Mouse (Mus musculus): ENCODE measurements around the gene Gm21761. TPM values are rescaled to one million over a fixed set of nuclear protein-coding genes. Genes with fewer than 3 reads are reported as not detected.
"Not testable (repeated sequence)": the region's sequence is repeated elsewhere in the genome, so short reads cannot be mapped to it uniquely, and the experiment has no call there.

The Gm21761 gene
- 0.46 TPM for polyA plus RNA-seq (2012; fragmentation: generic; extraction: Trizol)
- long read RNA-seq, experiment 1, result 0 reads
- long read RNA-seq, experiment 2, result 0 reads

- H3K27me3 ChIP-seq (ENCODE audit: control insufficient read depth, insufficient read depth, insufficient read length); H3K36me3 ChIP-seq (ENCODE audit: control insufficient read depth, insufficient read depth); H3K79me3 ChIP-seq (ENCODE audit: low read depth); H3K4me3 ChIP-seq (ENCODE audit: insufficient read depth, poor library complexity, severe bottlenecking); H3K79me2 ChIP-seq (ENCODE audit: control insufficient read depth, insufficient read depth); H3ac ChIP-seq (ENCODE audit: control insufficient read depth, insufficient read length, low read depth): not testable (repeated sequence)
Measured at GRCm38 (mm10) chr13:119929172-119929571, at the start of gene Gm21761. Gene Gm21761 (minus strand): TSS chr13:119929272.

DNA sequence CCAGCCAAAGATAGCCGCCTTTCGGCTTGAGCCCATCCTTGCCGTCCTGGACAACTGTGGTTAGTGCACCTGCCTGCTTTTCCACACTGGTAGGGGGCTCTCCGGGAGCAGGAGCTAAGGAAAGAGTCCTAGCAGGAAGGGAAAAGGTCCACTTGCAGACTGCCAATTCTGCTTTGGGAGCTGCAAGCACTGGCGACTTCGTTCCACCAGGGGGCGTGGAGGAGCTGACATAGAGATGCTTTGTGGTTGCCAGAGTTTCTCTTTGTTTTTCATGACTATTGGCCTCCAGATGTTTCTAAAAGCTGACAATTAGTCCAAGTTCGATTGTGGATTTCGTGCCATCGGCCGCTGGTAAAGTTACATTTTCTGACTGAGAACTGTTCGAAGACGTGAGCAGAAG is 40.1 kb upstream of the Gm21761 start:
- not testable (repeated sequence) for H3K36me3 ChIP-seq (ENCODE audit: control insufficient read depth, insufficient read depth); H3K79me3 ChIP-seq (ENCODE audit: low read depth); H3K27me3 ChIP-seq (ENCODE audit: control insufficient read depth, insufficient read depth, insufficient read length); H3K79me2 ChIP-seq (ENCODE audit: control insufficient read depth, insufficient read depth); H3ac ChIP-seq (ENCODE audit: control insufficient read depth, insufficient read length, low read depth); H3K4me3 ChIP-seq (ENCODE audit: insufficient read depth, poor library complexity, severe bottlenecking)

DNA sequence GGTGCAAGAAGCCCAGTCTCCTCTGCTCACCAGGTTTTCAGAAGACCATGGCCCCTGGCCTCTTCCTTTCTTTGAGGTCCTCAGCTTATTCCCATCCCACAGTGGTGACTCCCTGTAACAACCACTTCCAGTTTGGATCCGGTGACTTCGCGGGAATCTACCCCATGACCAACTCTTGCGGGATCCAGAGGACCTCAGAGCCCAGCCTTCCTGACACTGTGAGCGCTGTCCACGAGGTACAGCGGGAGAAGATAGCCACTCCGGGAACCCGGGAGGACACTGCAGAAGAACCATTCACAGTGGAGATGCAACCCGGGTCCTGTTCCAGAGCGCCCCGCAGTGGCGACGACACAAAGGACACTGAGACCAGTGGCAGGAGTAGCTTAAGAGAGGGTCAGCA is 39.1 kb upstream of the Gm21761 start:
- H3K36me3 ChIP-seq (ENCODE audit: control insufficient read depth, insufficient read depth); H3K4me3 ChIP-seq (ENCODE audit: insufficient read depth, poor library complexity, severe bottlenecking); H3K27me3 ChIP-seq (ENCODE audit: control insufficient read depth, insufficient read depth, insufficient read length); H3ac ChIP-seq (ENCODE audit: control insufficient read depth, insufficient read length, low read depth); H3K79me3 ChIP-seq (ENCODE audit: low read depth); H3K79me2 ChIP-seq (ENCODE audit: control insufficient read depth, insufficient read depth): not testable (repeated sequence)

- not testable (repeated sequence) for H3K4me3 ChIP-seq (ENCODE audit: insufficient read depth, poor library complexity, severe bottlenecking); H3K27me3 ChIP-seq (ENCODE audit: control insufficient read depth, insufficient read depth, insufficient read length); H3ac ChIP-seq (ENCODE audit: control insufficient read depth, insufficient read length, low read depth); H3K79me2 ChIP-seq (ENCODE audit: control insufficient read depth, insufficient read depth); H3K36me3 ChIP-seq (ENCODE audit: control insufficient read depth, insufficient read depth); H3K79me3 ChIP-seq (ENCODE audit: low read depth)
Measured at GRCm38 (mm10) chr13:119965968-119966367, 36.9 kb upstream of the Gm21761 start.

DNA sequence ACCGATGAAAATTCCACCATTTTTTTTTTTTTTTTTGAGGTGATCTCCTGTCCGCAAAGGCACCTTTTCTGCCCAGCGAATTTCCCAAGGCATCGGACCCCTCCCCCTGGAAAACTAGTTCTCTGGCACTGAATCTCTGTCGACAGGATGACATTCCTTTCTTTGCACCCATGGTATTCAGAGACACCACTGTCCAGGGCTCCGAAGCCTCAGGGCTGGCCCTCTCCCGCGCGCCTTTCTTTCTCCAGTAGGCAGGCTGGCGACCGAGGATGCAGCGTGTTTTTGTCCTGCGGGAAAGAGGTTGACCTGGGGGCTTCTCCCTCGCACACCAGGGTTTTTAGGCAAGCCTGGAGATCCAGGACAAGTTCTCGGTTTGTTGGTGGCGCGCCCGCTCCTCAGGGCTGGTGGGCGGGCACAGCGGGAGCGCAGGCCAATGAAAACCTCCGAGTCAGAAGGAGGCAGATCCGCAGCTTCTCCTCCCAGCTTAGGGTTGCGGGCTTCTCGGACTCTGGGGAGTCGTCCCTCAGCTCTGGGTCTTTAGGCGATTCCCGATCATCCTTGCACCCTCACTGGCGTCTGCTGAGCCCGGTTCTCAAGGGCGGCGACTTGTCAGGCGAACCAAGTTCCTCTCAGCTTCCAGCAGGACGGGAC is 36.4 kb upstream of the Gm21761 start:
- H3K27me3 ChIP-seq (ENCODE audit: control insufficient read depth, insufficient read depth, insufficient read length); H3K36me3 ChIP-seq (ENCODE audit: control insufficient read depth, insufficient read depth); H3ac ChIP-seq (ENCODE audit: control insufficient read depth, insufficient read length, low read depth); H3K4me3 ChIP-seq (ENCODE audit: insufficient read depth, poor library complexity, severe bottlenecking); H3K79me3 ChIP-seq (ENCODE audit: low read depth); H3K79me2 ChIP-seq (ENCODE audit: control insufficient read depth, insufficient read depth): not testable (repeated sequence)

DNA sequence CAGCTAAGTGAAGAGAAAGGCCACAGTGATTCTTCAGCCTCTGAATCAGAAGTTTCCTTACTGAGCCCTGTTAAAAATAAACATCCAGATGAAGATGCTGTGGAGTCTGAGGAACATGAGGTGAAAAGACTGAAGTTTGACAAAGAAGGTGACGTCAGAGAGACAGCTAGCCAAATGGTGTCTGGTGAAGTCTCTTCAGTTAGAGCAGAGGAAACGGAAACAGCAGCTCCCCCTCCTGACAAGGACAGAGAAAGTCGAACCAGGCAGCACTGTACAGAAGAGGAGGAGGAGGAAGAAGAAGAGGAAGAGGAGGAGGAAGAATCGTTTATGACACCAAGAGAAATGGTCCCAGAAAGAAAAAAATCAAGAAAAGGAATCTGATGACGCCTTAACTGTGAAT is 33.8 kb upstream of the Gm21761 start:
- not testable (repeated sequence) for H3K36me3 ChIP-seq (ENCODE audit: control insufficient read depth, insufficient read depth); H3K27me3 ChIP-seq (ENCODE audit: control insufficient read depth, insufficient read depth, insufficient read length); H3K79me3 ChIP-seq (ENCODE audit: low read depth); H3K79me2 ChIP-seq (ENCODE audit: control insufficient read depth, insufficient read depth); H3ac ChIP-seq (ENCODE audit: control insufficient read depth, insufficient read length, low read depth); H3K4me3 ChIP-seq (ENCODE audit: insufficient read depth, poor library complexity, severe bottlenecking)

GRCm38 (mm10) chr13:119955567-119955966 is 26.5 kb upstream of the Gm21761 start:
- not testable (repeated sequence) for H3K36me3 ChIP-seq (ENCODE audit: control insufficient read depth, insufficient read depth); H3K79me3 ChIP-seq (ENCODE audit: low read depth); H3K4me3 ChIP-seq (ENCODE audit: insufficient read depth, poor library complexity, severe bottlenecking); H3K79me2 ChIP-seq (ENCODE audit: control insufficient read depth, insufficient read depth); H3ac ChIP-seq (ENCODE audit: control insufficient read depth, insufficient read length, low read depth); H3K27me3 ChIP-seq (ENCODE audit: control insufficient read depth, insufficient read depth, insufficient read length)

GRCm38 (mm10) chr13:119955089-119955488 is 26.0 kb upstream of the Gm21761 start:
- not testable (repeated sequence) for H3K79me2 ChIP-seq (ENCODE audit: control insufficient read depth, insufficient read depth); H3K4me3 ChIP-seq (ENCODE audit: insufficient read depth, poor library complexity, severe bottlenecking); H3K27me3 ChIP-seq (ENCODE audit: control insufficient read depth, insufficient read depth, insufficient read length); H3K36me3 ChIP-seq (ENCODE audit: control insufficient read depth, insufficient read depth); H3ac ChIP-seq (ENCODE audit: control insufficient read depth, insufficient read length, low read depth); H3K79me3 ChIP-seq (ENCODE audit: low read depth)

DNA sequence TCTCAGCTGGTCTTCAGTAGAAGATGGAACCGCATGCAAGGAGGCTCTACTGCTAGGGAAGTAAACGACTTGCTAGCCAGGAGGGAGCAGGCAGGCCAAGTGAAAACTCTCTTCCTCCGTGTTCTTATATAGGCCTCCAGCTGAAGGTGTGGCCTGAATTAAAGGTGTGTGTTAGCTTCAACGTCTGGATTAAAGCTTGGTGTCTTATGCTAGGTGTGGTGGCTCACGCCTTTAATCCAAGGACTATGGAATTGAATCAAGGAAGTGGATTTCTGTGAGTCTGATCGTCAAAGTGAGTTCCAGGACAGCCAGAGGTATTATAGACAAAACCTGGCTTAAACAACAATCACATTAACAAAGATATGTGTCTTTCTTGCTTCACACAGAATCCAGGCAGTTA is 21.6 kb upstream of the Gm21761 start, which contains the start of gene B020031M17Rik:
TSS of gene B020031M17Rik (minus strand) at position 101 of the 400 bp plus-strand sequence.
- not testable (repeated sequence) for H3ac ChIP-seq (ENCODE audit: control insufficient read depth, insufficient read length, low read depth)

DNA sequence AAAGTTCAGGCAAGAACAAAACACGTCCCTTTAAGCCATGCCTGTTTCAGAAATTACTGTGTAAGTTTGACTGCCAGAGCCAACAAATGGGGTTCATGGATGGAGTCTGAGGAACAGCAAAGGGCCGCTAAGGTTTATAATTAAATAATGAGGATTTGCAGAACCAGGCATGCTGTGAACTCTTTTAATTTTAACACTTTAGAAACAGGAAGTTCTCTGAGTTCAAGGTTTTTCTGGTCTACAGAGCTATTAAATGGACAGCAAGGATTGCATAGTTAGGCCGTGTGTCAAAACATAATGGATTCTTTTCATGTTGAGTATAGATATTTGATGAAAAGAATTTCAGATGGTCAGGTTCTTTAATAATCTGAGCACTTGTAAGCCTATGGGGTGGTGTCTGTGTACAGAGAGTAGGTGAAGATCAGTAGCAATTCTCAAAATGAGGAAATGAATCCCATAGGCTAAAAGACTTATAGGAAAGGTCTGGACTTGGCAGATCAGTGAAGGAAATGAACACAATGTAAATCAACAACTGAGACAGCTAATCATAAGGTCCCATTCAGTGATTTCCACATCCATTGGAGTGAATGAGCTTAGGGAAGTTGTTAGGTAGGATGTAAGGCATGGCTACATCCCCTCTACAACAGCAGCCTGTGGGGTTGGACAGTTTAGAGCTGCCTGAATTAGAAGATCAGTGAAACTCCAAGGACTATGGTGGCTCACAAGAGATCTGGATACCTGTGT is 4.3 kb downstream of the Gm21761 start:
- not testable (repeated sequence) for H3K27me3 ChIP-seq (ENCODE audit: control insufficient read depth, insufficient read depth, insufficient read length); H3K4me3 ChIP-seq (ENCODE audit: insufficient read depth, poor library complexity, severe bottlenecking); H3ac ChIP-seq (ENCODE audit: control insufficient read depth, insufficient read length, low read depth); H3K79me3 ChIP-seq (ENCODE audit: low read depth); H3K36me3 ChIP-seq (ENCODE audit: control insufficient read depth, insufficient read depth); H3K79me2 ChIP-seq (ENCODE audit: control insufficient read depth, insufficient read depth)

More for the DNA sequence above, 21.6 kb upstream of the Gm21761 start, which contains the start of gene B020031M17Rik:
- H3K4me3 ChIP-seq (ENCODE audit: insufficient read depth, poor library complexity, severe bottlenecking); H3K27me3 ChIP-seq (ENCODE audit: control insufficient read depth, insufficient read depth, insufficient read length); H3K36me3 ChIP-seq (ENCODE audit: control insufficient read depth, insufficient read depth); H3K79me2 ChIP-seq (ENCODE audit: control insufficient read depth, insufficient read depth); H3K79me3 ChIP-seq (ENCODE audit: low read depth): not testable (repeated sequence)

- H3K79me3 ChIP-seq (ENCODE audit: low read depth); H3ac ChIP-seq (ENCODE audit: control insufficient read depth, insufficient read length, low read depth); H3K27me3 ChIP-seq (ENCODE audit: control insufficient read depth, insufficient read depth, insufficient read length); H3K4me3 ChIP-seq (ENCODE audit: insufficient read depth, poor library complexity, severe bottlenecking); H3K79me2 ChIP-seq (ENCODE audit: control insufficient read depth, insufficient read depth); H3K36me3 ChIP-seq (ENCODE audit: control insufficient read depth, insufficient read depth): not testable (repeated sequence)
Measured at GRCm38 (mm10) chr13:119916966-119917722, 11.9 kb downstream of the Gm21761 start.
